Mouse (Mus musculus) c-Kit-positive CD71-positive TER-119-negative erythroid progenitor cells, embryonic 14.5 days (primary cell): ENCODE data around the gene Tfpt.
"Not testable (repeated sequence)": the region's sequence is repeated elsewhere in the genome, so short reads cannot be mapped to it uniquely, and the experiment has no call there.

Experiments
- DNase-seq: peaks from one replicate; pipeline ENCODE4 v3.0.0-alpha.2; 2013; ENCODE audit warnings: low read depth

The Tfpt gene

DNA sequence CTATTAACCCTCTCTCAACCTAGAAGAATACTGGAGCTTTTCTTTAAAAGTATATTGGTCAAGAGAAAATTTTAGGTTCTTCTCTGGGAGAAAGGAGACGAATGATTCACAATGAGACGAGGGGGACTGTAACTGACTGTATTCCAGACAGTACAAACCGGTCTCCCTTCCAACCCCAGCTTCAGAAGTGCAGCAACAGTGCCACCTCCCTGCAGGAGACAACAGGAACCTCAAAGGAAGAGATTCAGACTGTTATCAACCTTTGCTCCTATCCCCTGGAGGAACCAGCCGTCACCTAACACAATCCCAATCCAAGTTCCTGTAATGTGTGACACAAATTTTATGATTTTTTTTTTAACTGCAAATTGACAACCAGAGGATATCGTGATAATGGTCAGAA lies 55.5 kb downstream of the Tfpt start:
- no peak for DNase-seq

GRCm38 (mm10) chr7:3571847-3572246 lies 57.9 kb downstream of the Tfpt start:
- DNase-seq = no peak

DNA sequence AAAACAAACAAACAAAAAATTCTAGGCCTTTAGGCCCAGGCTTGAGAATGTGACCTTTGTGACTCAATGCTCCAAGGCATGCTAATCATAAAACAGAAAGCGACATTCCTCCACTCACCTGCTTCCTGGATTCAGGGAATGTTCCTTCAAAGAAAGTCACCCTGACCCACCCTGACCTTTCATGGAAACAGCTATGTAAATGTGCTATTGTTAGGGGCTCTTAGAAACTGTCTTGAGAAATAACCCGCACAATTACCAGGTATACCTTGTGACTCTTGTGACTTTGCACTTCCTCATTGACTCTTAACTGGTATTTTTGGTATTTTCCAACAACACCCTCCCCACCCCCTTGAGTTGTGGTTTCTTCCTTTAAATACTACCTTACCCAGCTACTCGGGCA lies 59.1 kb downstream of the Tfpt start:
- DNase-seq = not testable (repeated sequence)
